Mouse (Mus musculus): ENCODE measurements at regions not wholly inside any gene's neighbourhood (a gene's known extent, or its start where the extent isn't known, plus 50 kb on each side); places are given as distances from the start of the nearest gene placed in this dataset.
"Not testable (repeated sequence)": the region's sequence is repeated elsewhere in the genome, so short reads cannot be mapped to it uniquely, and the experiment has no call there.

- under 1% methylated on average over 42 of the region's 44 CpGs for WGBS
- not testable (repeated sequence) for H3K27me3 ChIP-seq (ENCODE audit: control insufficient read depth, insufficient read depth, low read length); H3K79me2 ChIP-seq (ENCODE audit: control insufficient read depth, insufficient read depth, low read length); H3K36me3 ChIP-seq (ENCODE audit: control insufficient read depth, insufficient read depth, low read length); H3K9ac ChIP-seq (ENCODE audit: low read depth, low read length); H3K27ac ChIP-seq (replicated peaks; ENCODE audit: insufficient read depth, low read depth, low read length); H3K4me1 ChIP-seq (ENCODE audit: control insufficient read depth, insufficient read depth, low read length)
- DNase-seq (ENCODE audit: extremely low read depth, low read depth, low spot score) = peak; percentile 32
- H3K4me3 ChIP-seq (ENCODE audit: insufficient read depth, low read depth, low read length) = peak overlapping the region; percentile 55; the same call in 1 of the 2 replicates
Observed at GRCm38 (mm10) chr12:17992572-17992971, 301.9 kb downstream of the Hpcal1 start.

GRCm38 (mm10) chr12:17993368-17993767 is 302.7 kb downstream of the Hpcal1 start:
- not testable (repeated sequence) for H3K27ac ChIP-seq (replicated peaks; ENCODE audit: insufficient read depth, low read depth, low read length); H3K36me3 ChIP-seq (ENCODE audit: control insufficient read depth, insufficient read depth, low read length); DNase-seq (ENCODE audit: extremely low read depth, low read depth, low spot score); H3K4me1 ChIP-seq (ENCODE audit: control insufficient read depth, insufficient read depth, low read length); H3K79me2 ChIP-seq (ENCODE audit: control insufficient read depth, insufficient read depth, low read length); H3K4me3 ChIP-seq (ENCODE audit: insufficient read depth, low read depth, low read length); H3K9ac ChIP-seq (ENCODE audit: low read depth, low read length); H3K27me3 ChIP-seq (ENCODE audit: control insufficient read depth, insufficient read depth, low read length)
- 9% methylated on average over 22 of the region's 22 CpGs for WGBS

Measured in liver, adult 2 months (tissue).